ENCODE assay signal across 32 mouse cellular contexts in genomic region chr11:88391181-88391814, GRCm38 (mm10).
DNase-seq lines count a peak whose midpoint lies in the region; ATAC-seq and TF ChIP-seq lines count a peak whose summit lies in the region.
"Had no signal": no experiment of that assay in that cellular context is flagged by ENCODE, and none has a peak within 500 bp of the region (broad histone marks: within the 10 kb centered on the region; RNA-seq: fewer than 3 reads in every experiment).

No protein-coding gene starts in this region.

- no peak overlapping the region for H3K4me2 ChIP-seq in forebrain, embryonic 12.5 days
- H3K4me2 ChIP-seq in forebrain, embryonic 11.5 days (ENCODE audit: low read depth, low read length, severe bottlenecking) = no peak overlapping the region
- no peak overlapping the region for H3K4me2 ChIP-seq in intestine, postnatal 0 days (replicated peaks; ENCODE audit: low read depth)
- no peak overlapping the region for H3K4me2 ChIP-seq in intestine, embryonic 16.5 days (ENCODE audit: low read depth, low read length)
- H3K4me2 ChIP-seq in midbrain, embryonic 12.5 days (replicated peaks) = no peak overlapping the region
- no peak overlapping the region; the same call in 1 of the 2 replicates for H3K4me2 ChIP-seq in forebrain, embryonic 16.5 days (ENCODE audit: low read length)
- H3K4me2 ChIP-seq: embryonic facial prominence, embryonic 12.5 days; heart, embryonic 13.5 days; hindbrain, embryonic 13.5 days; limb, embryonic 15.5 days; lung, embryonic 14.5 days; neural tube, embryonic 15.5 days; stomach, embryonic 15.5 days had no signal

- H3K9ac ChIP-seq in forebrain, embryonic 12.5 days = no peak overlapping the region
- H3K9ac ChIP-seq in forebrain, embryonic 11.5 days (ENCODE audit: low read length) = no peak overlapping the region
- H3K9ac ChIP-seq in intestine, postnatal 0 days (ENCODE audit: low read depth, low read length) = no peak overlapping the region
- no peak overlapping the region for H3K9ac ChIP-seq in intestine, embryonic 16.5 days (ENCODE audit: low read depth, low read length)
- no peak overlapping the region for H3K9ac ChIP-seq in midbrain, embryonic 12.5 days (replicated peaks)
- H3K9ac ChIP-seq in forebrain, embryonic 16.5 days (replicated peaks; ENCODE audit: low read depth, low read length) = no peak overlapping the region
- H3K9ac ChIP-seq: embryonic facial prominence, embryonic 12.5 days; heart, embryonic 13.5 days; hindbrain, embryonic 13.5 days; limb, embryonic 15.5 days; liver, embryonic 14.5 days; lung, embryonic 14.5 days; neural tube, embryonic 15.5 days; stomach, embryonic 15.5 days had no signal

- 76% methylated on average over 8 of the region's 8 CpGs for WGBS in forebrain, embryonic 12.5 days
- 90% methylated on average over 8 of the region's 8 CpGs for WGBS in forebrain, embryonic 11.5 days
- WGBS in intestine, postnatal 0 days = 88% methylated on average over 8 of the region's 8 CpGs
- WGBS in intestine, embryonic 16.5 days = 82% methylated on average over 8 of the region's 8 CpGs
- 77% methylated on average over 8 of the region's 8 CpGs for WGBS in midbrain, embryonic 12.5 days
- 95% methylated on average over 8 of the region's 8 CpGs for WGBS in midbrain, embryonic 10.5 days
- 43% methylated on average over 8 of the region's 8 CpGs for WGBS in forebrain, embryonic 16.5 days

- H3K27ac ChIP-seq in forebrain, embryonic 12.5 days = 0 out of 2 replicates have a peak overlapping the region, but pooled peaks have one; percentile 54
- no peak overlapping the region for H3K27ac ChIP-seq in forebrain, embryonic 11.5 days (ENCODE audit: low read depth, low read length)
- H3K27ac ChIP-seq in intestine, postnatal 0 days (ENCODE audit: low read depth, low read length) = no peak overlapping the region
- no peak overlapping the region for H3K27ac ChIP-seq in intestine, embryonic 16.5 days (ENCODE audit: low read length)
- 0 out of 2 replicates have a peak overlapping the region, but pooled peaks have one; percentile 16 for H3K27ac ChIP-seq in midbrain, embryonic 12.5 days (replicated peaks)
- H3K27ac ChIP-seq in midbrain, embryonic 10.5 days (replicated peaks) = no peak overlapping the region; the same call in 1 of the 2 replicates
- H3K27ac ChIP-seq in forebrain, embryonic 16.5 days (ENCODE audit: low read length) = peak overlapping the region; percentile 23; the same call in 1 of the 2 replicates
- H3K27ac ChIP-seq: embryonic facial prominence, embryonic 12.5 days; heart, embryonic 13.5 days; limb, embryonic 10.5 days; limb, embryonic 15.5 days; liver, embryonic 14.5 days; neural tube, embryonic 15.5 days; stomach, embryonic 15.5 days had no signal

- H3K9me3 ChIP-seq in forebrain, embryonic 12.5 days = no peaks in the 10 kb centered on the region
- no peaks in the 10 kb centered on the region for H3K9me3 ChIP-seq in forebrain, embryonic 11.5 days (ENCODE audit: control insufficient read depth, low read length)
- H3K9me3 ChIP-seq in intestine, postnatal 0 days (ENCODE audit: control insufficient read depth) = no peaks in the 10 kb centered on the region
- no peaks in the 10 kb centered on the region for H3K9me3 ChIP-seq in intestine, embryonic 16.5 days (ENCODE audit: control insufficient read depth, low read length)
- no peaks in the 10 kb centered on the region for H3K9me3 ChIP-seq in midbrain, embryonic 12.5 days
- H3K9me3 ChIP-seq in midbrain, embryonic 10.5 days (replicated peaks) = no peaks in the 10 kb centered on the region
- H3K9me3 ChIP-seq in forebrain, embryonic 16.5 days (ENCODE audit: control insufficient read depth, low read length) = no peaks in the 10 kb centered on the region
- H3K9me3 ChIP-seq: embryonic facial prominence, embryonic 12.5 days; heart, embryonic 13.5 days; hindbrain, embryonic 13.5 days; limb, embryonic 10.5 days; limb, embryonic 15.5 days; neural tube, embryonic 15.5 days; stomach, embryonic 15.5 days had no signal

- no peaks in the 10 kb centered on the region for H3K27me3 ChIP-seq in forebrain, embryonic 12.5 days
- no peaks in the 10 kb centered on the region for H3K27me3 ChIP-seq in forebrain, embryonic 11.5 days (ENCODE audit: control insufficient read depth, insufficient read depth, low read length)
- H3K27me3 ChIP-seq in intestine, postnatal 0 days (replicated peaks; ENCODE audit: control insufficient read depth, insufficient read depth, low read length) = no peaks in the 10 kb centered on the region
- no peaks in the 10 kb centered on the region for H3K27me3 ChIP-seq in intestine, embryonic 16.5 days (replicated peaks; ENCODE audit: control insufficient read depth, insufficient read depth, low read length)
- H3K27me3 ChIP-seq in midbrain, embryonic 12.5 days = no peaks in the 10 kb centered on the region
- H3K27me3 ChIP-seq in midbrain, embryonic 10.5 days (ENCODE audit: low read depth, poor library complexity, severe bottlenecking) = no peaks in the 10 kb centered on the region
- H3K27me3 ChIP-seq in forebrain, embryonic 16.5 days (replicated peaks; ENCODE audit: control insufficient read depth, insufficient read depth, low read length) = no peaks in the 10 kb centered on the region
- H3K27me3 ChIP-seq: CH12.LX; embryonic facial prominence, embryonic 12.5 days; heart, embryonic 13.5 days; hindbrain, embryonic 13.5 days; limb, embryonic 15.5 days; neural tube, embryonic 15.5 days; stomach, embryonic 15.5 days had no signal

- DNase-seq in forebrain, embryonic 11.5 days (ENCODE audit: low spot score) = no peak
- no peak for DNase-seq in midbrain, embryonic 10.5 days (ENCODE audit: low spot score)
- DNase-seq: adrenal gland, adult 8-10 months; cerebellum, adult 11 months; cerebellum, adult 9-10 months; cerebellum, postnatal 36 days; embryo, embryonic 11 days; gastrocnemius, postnatal 10 days; kidney, adult 2 months; kidney, postnatal 10 days; lung, embryonic 14.5 days; lung, postnatal 14 days; retina, postnatal 1 day; right cerebral cortex, postnatal 14 days; thymus, postnatal 14 days had no signal

- TF ChIP-seq CTCF in intestine, postnatal 0 days (IDR thresholded peaks at IDR 0.05; ENCODE audit: low read depth) = peak; percentile 32

- H3K4me3 ChIP-seq in forebrain, embryonic 12.5 days (replicated peaks) = no peak overlapping the region
- no peak overlapping the region for H3K4me3 ChIP-seq in forebrain, embryonic 11.5 days (ENCODE audit: low read depth, low read length)
- no peak overlapping the region for H3K4me3 ChIP-seq in intestine, postnatal 0 days (ENCODE audit: low read depth, low read length)
- no peak overlapping the region for H3K4me3 ChIP-seq in intestine, embryonic 16.5 days (ENCODE audit: low read length)
- no peak overlapping the region for H3K4me3 ChIP-seq in midbrain, embryonic 12.5 days
- H3K4me3 ChIP-seq in midbrain, embryonic 10.5 days = no peak overlapping the region
- H3K4me3 ChIP-seq in forebrain, embryonic 16.5 days (replicated peaks; ENCODE audit: low read length) = no peak overlapping the region
- H3K4me3 ChIP-seq: embryonic facial prominence, embryonic 12.5 days; heart, embryonic 13.5 days; hindbrain, embryonic 13.5 days; limb, embryonic 10.5 days; limb, embryonic 15.5 days; neural tube, embryonic 15.5 days; stomach, embryonic 15.5 days had no signal

- peaks cover 15% of the 10 kb centered on the region for H3K36me3 ChIP-seq in forebrain, embryonic 12.5 days (replicated peaks)
- H3K36me3 ChIP-seq in forebrain, embryonic 11.5 days (ENCODE audit: control insufficient read depth, insufficient read depth, low read length) = no peaks in the 10 kb centered on the region
- no peaks in the 10 kb centered on the region; the same call in 1 of the 2 replicates for H3K36me3 ChIP-seq in intestine, postnatal 0 days (ENCODE audit: control insufficient read depth, insufficient read depth)
- no peaks in the 10 kb centered on the region for H3K36me3 ChIP-seq in intestine, embryonic 16.5 days (ENCODE audit: control insufficient read depth, insufficient read depth, low read length)
- peaks cover 16% of the 10 kb centered on the region for H3K36me3 ChIP-seq in midbrain, embryonic 12.5 days
- peaks cover 87% of the 10 kb centered on the region for H3K36me3 ChIP-seq in midbrain, embryonic 10.5 days
- no peaks in the 10 kb centered on the region for H3K36me3 ChIP-seq in forebrain, embryonic 16.5 days (ENCODE audit: control insufficient read depth, insufficient read depth)
- H3K36me3 ChIP-seq: embryonic facial prominence, embryonic 12.5 days; neural tube, embryonic 15.5 days; stomach, embryonic 15.5 days had no signal

- ATAC-seq in forebrain, embryonic 12.5 days (ENCODE audit: low FRiP score) = no peak
- no peak for ATAC-seq in forebrain, embryonic 11.5 days (replicated peaks; ENCODE audit: low FRiP score)
- no peak for ATAC-seq in intestine, postnatal 0 days
- no peak for ATAC-seq in intestine, embryonic 16.5 days
- no peak for ATAC-seq in midbrain, embryonic 12.5 days (ENCODE audit: low FRiP score, low read depth)
- peak; percentile 39 for ATAC-seq in forebrain, embryonic 16.5 days
- ATAC-seq in cerebellum, adult (ENCODE audit: insufficient number of reproducible peaks, low FRiP score, low TSS enrichment) = no peak
- ATAC-seq: activated CD4-positive, CD25-positive, alpha-beta regulatory T cell, adult 4 months; inflammation-experienced regulatory T-cells, adult 6 months had no signal

- peaks cover 55% of the 10 kb centered on the region for H3K4me1 ChIP-seq in forebrain, embryonic 12.5 days
- H3K4me1 ChIP-seq in forebrain, embryonic 11.5 days (replicated peaks; ENCODE audit: control insufficient read depth, insufficient read depth, low read length) = peaks cover 5% of the 10 kb centered on the region
- 0 out of 2 replicates have a peak, but pooled peaks cover 3% of the 10 kb centered on the region for H3K4me1 ChIP-seq in intestine, postnatal 0 days (replicated peaks; ENCODE audit: control insufficient read depth, insufficient read depth, low read length)
- peaks cover 15% of the 10 kb centered on the region for H3K4me1 ChIP-seq in intestine, embryonic 16.5 days (ENCODE audit: control insufficient read depth, insufficient read depth, low read length)
- H3K4me1 ChIP-seq in midbrain, embryonic 12.5 days = peaks cover 48% of the 10 kb centered on the region
- peaks cover 28% of the 10 kb centered on the region for H3K4me1 ChIP-seq in midbrain, embryonic 10.5 days
- peaks cover 43% of the 10 kb centered on the region for H3K4me1 ChIP-seq in forebrain, embryonic 16.5 days (replicated peaks; ENCODE audit: control insufficient read depth, insufficient read depth, low read length)

Comparison
In these comparisons a context has a peak if more than half of its experiments do, and no peak if none do; other contexts are left out.
1. H3K27ac ChIP-seq: peak in forebrain, embryonic 12.5 days (single experiment), midbrain, embryonic 12.5 days (single experiment) and forebrain, embryonic 16.5 days (single experiment); none in forebrain, embryonic 11.5 days (single experiment), intestine, postnatal 0 days (single experiment), intestine, embryonic 16.5 days (single experiment) and midbrain, embryonic 10.5 days (single experiment).